Mouse (Mus musculus) frontal cortex, postnatal 25 days (tissue): ENCODE measurements around the gene 1700025G04Rik.
A peak's percentile ranks its signal among the peaks of the same experiment; 100 is the strongest.

Experiments used
- DNase-seq, 2 experiments: peaks; one replicate each; pipeline ENCODE4 v3.0.0; 2022; ENCODE audit warnings: low spot score in 2 of 2

Gene 1700025G04Rik

DNA sequence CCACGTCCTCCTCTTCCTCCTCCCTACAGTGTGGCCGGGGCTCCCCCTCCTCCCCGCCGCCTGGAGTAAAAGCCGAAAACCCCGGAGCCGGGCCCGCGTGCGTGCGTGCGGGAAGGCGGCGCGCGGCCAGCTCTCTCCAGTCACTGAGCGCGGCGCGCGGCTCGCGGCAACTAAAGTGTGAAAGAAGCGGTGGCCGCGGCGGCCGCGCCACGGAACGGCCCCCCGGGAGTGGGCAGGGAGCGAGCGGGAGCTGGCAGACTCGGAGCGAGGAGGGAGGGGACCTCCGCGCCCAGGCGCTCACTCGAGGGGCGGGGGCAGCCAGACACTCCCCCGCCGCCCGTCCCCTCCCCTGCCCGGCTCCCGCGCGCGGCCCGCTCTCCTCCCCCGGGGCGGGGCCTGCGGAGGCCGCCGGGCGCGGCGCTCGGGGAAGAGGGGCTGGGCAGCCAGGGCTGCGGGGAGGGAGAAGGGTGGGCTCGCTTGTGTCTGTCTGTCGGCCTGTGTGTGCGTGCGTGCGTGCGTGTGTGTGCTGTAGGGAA, at the start of gene 1700025G04Rik:
Gene 1700025G04Rik (minus strand): TSS at position 108 of the 536 bp plus-strand sequence.
- peak; percentile 59 to 70 for DNase-seq

DNA sequence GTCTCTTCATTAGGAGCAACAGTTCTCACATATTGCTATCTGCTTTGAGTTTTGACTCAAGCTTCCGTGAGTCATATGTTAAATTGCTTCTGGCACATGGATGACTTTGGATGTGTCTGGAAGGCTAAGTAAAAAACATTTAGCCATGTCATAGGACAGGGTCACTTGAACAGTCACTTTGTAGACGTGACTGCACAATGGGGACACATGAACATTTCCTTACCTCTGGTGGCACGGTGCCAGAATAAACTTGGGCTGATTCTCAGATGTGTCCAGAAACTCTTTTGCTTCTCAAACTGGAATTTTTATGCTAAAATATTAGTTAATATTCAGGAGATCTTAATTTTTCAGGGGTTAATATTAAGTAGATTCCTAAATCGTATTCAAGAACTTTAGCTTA, 49.6 kb upstream of the 1700025G04Rik start:
- DNase-seq = no peak

DNA sequence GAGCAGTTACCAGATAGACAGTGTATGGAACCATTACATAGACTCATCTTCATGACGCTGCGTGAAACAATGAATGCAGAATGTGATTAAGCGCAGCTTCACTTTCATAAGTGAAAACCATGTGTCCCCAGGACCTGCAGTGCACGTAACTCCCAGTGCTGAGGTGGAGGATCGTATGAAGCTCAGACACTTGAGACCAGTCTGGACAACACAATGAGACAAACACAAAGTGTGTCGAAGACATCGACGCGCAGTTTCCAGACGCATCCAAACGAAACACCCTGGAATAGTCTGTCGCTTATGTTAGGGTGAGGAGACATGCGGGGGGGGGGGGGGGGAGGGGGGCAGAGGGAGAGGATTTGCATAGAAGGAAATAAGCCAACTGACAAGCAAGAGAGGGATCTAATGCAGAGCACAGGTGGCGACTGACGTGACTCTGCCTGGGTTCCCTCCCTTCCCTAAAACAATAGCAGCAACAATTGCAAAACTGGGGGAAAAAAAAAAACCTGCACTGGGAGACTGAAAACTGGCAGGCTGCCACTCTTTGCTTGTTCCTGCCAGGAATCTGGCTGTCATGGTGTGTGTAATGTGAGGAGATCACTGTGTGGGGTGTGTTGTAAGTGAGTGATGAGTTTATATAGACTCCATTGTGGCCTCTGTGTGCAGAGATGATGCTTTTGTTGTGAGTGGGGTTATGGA, 40.3 kb upstream of the 1700025G04Rik start:
- peak in 1 of 2 experiments; percentile 11 for DNase-seq

DNA sequence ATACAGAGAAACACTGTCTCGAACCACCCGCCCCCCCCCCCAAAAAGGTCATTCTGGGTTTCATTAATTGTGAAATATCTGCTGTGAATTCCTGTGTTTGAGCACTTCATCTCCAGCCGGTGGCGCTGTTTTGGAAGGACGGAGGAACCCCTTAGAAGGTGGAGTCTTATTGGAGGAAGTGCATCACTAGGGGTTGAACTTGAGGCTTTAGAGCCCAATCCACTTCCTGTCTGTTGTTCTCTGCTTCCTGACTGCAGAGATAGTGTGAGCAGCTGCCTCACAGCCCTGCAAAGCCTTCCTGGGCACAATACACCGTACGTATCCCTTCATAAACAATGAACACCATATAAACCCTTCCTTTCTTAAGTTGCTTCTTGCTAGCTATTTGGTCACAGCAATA, 35.5 kb upstream of the 1700025G04Rik start:
- DNase-seq = no peak

DNA sequence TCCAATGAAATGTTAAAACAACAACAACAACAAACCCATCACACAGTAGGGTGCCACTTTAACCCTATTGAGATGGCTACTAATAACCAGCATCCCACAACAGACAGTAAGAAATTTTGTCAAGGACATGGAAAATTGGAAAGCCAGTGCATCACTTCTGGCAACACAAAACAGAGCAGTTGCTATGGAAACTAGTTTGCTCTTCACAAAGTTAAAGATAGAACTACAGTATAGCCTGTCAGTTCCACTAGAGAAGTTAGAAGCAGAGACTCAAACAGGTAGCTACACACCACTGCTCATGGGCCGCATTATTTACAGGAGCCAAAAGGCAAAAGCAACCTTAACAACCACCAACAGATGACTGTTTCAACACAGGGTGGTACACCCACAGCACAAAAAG, 20.2 kb upstream of the 1700025G04Rik start:
- no peak for DNase-seq

DNA sequence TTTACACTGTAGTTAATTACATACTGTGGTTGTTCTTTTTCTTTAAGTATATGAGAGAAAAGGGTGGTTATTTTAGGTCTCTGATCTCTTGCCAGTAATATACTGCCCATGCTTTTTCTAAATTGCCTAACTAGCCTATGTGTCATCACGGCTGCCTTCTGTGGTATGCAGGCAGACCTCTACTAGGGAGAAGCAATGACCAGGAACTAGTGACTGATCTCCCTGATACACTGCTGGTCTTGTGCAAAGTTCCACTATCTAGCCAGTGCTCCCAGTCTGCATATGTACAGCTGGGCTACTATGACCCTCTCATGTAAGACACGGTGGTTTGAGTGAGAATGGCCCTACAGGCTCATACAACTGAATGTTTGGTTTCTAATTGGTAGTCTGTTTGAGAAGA, 16.2 kb upstream of the 1700025G04Rik start:
- no peak for DNase-seq

DNA sequence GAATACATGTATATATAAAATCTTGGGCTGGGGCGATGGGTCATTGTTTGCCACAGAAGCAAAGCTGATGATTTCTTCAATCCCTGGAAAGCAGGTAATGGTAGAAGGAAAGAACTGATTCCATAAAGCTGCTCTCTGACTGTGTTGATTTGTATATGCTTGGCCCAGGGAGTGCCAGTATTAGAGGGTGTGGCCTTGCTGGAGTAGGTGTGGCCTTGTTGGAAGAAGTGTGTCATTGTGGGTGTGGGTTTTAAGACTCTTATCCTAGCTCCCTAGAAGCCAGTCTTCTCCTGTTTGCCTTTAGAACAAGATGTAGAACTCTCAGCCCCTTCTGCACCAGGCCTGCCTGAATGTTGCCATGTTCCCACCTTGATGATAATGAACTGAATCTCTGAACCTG, 15.3 kb upstream of the 1700025G04Rik start:
- DNase-seq = no peak

DNA sequence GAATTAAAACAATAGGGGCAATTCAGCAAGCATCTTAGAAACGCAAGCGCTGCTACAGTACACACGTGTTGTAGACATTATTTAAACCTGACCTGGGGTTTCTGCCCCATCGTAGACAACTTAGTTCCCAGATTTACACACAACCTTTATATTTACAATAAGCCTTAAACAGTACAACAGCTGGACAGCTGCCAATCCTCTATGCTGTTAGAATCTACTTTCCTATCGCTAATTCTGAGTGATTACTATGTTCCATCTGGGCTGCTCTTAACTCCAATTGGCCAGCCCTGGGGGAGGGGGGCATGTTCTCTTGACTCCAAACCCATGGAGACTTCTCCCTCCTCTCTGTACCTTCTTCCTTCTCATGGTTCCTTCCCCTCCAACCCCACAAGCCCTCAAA, 11.8 kb upstream of the 1700025G04Rik start:
- DNase-seq = no peak

DNA sequence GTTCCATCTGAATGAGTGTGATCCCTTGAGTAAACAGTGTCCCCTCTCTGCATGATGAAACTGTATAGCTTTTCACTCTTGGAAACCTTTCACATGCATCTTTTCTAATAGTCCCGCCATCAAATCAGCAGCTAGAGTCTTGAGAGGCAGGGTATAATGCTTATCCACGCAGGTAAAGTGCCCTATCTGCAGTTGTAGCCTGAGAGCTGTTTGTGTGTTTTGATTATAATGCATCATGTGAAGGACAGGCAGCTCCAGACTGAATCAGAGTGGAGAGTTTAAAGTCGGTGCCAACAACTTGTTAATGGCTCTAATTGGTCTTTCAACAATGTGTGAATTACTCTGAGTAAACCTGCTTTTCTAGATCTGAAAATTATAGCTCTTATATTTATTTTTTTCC, 6.1 kb upstream of the 1700025G04Rik start:
- DNase-seq = no peak

DNA sequence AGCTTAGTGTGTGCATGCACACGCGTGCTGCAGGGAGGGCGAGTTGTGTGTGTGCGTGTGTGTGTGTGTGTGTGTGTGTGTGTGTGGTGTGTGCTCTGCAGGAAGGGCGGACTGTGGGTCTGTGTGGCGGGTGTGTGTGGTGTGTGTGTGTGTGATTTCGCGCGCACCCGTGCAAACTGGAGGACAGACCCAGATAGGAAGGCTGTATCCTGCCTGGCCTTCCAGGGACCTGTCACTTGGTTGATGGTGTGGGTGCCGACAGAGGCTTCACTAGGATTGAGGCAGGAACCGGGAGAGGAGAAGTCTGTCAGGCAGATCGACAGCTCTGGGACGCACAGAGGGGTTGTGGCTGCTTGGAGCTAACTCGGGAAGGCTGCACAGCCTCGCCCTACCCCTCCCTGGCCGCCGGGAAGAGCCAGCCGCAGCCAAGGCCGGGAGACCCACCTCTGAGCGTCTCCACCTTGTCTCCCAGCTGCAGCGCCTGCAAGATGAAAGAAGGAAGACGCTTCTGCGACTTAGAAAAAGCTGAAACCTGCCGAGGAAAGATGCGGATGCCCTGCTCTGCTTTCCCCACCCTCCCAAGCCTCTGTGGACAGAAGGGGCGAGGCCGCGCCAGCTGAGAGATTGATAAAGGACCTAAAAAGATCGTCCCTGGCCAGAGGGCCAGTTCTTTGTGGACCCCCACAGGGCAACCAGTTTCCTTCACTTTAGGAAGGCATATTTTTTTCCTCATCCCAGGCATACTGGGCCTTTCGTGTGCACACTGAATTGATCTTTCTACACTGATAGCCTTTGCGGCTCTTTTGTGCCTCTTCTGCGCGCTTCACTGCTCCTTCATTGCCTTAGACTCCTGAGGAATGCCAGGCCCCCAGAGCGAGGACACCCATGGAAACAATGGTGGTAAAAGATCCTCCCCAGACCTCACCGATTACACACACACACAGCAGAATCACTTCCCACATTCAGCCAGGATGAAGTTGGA, 930 bp upstream of the 1700025G04Rik start:
- peak; percentile 21 to 36 for DNase-seq

DNA sequence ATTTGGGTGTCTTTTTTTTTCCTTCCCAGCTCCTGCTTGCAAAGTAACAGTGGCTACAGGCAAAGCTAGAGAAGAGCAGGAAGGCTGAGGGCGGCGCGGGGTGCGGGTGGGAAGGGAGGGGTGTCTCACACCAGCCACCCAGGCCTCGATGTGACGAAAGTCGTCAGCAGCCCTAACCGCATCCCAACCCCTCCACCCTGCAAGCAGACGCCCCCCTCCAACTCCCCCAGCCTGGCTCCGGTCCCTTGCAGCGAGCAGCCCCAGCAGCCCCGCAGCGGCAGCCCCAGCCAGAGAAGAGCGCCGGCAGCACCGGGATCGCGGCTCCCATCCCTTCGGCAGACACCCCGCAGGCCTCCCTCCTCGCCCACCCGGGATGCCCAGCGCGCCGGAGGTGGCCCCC, 399 bp downstream of the 1700025G04Rik start:
- DNase-seq = peak; percentile 14 to 21

DNA sequence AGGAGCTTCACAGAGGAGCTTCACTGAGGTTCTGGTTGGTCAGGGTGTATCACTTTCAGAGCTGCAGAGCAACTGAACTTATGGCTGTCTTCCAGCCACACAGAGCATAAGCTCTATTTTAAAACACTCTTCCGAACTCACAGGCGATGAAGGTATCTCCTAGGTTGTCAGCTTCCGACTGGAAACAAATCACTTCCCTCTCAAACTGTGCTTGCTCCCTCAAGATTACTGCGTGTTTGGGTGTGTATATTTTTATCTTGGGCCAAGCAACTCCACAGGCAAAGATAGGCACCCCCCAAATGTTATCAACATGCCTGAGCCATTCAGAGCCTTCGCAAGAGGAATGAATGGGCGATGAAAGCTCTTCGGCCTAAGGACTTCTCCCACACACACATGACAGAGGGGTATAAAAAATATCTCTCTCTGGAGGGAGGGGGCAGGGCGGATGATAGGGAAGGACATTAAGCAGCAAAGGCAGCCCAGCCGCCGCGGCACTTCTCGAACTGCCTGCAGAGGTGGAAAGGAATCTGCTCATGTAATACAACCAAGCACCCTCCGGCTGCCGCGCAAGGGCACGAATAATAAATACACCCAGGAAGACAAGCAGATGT, 1.0 kb downstream of the 1700025G04Rik start:
- peak; percentile 45 to 50 for DNase-seq

DNA sequence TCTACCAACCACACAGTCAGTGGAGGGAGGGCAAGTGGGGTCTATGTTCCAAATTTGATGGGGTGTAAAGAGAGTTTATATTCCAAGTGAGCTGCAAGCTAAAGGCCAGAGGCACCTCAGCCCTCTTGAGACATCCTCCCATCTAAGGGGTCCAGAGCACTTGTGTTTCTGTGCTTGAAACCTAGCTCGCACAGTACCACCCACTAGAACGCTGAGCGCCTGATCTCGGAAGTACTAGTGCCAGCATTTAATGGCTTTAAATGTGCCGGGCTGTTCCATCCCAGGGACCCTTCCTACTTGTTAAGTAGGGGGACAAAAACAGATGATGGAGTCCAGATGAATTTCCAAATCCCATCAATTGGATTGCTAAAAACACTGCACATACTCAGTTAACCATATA, 1.9 kb downstream of the 1700025G04Rik start:
- no peak for DNase-seq

DNA sequence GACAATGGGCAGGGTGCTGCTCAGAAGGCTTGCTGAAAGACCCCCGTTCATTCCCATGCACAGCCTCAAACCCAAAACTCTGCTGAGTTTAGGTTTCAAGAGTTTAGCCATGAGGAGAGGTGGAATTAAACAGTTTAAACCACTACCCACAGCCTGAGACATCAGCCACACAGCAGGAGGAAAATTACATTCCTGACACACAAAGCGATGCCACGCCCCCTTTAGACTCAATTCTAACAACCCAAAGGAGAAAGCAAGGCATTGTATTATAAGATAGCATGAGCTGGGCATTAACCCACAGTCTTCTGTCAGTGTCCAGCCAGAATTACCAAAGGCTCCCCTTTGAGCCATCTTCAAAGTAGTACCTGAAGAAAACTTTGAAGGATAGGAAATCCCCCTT, 3.0 kb downstream of the 1700025G04Rik start:
- DNase-seq = no peak

DNA sequence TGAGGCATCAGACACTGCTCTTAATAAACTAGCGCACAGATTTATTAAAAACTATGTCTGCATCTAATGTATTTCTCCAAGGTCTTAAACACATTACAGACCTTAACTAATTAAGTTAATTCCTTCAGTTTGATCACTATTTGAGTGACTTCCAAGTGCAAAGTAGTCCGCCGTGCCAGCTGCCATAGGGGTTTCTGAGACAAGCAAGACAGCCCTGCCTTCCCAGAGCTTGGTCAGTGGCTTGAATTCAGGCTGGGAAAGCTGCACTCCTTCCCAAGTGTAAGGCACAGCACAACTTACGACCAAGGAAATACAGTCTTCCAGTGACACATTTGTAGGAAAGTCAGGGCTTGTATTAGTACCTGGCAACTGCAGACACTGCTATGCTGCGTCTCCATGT, 4.4 kb downstream of the 1700025G04Rik start:
- DNase-seq = no peak

DNA sequence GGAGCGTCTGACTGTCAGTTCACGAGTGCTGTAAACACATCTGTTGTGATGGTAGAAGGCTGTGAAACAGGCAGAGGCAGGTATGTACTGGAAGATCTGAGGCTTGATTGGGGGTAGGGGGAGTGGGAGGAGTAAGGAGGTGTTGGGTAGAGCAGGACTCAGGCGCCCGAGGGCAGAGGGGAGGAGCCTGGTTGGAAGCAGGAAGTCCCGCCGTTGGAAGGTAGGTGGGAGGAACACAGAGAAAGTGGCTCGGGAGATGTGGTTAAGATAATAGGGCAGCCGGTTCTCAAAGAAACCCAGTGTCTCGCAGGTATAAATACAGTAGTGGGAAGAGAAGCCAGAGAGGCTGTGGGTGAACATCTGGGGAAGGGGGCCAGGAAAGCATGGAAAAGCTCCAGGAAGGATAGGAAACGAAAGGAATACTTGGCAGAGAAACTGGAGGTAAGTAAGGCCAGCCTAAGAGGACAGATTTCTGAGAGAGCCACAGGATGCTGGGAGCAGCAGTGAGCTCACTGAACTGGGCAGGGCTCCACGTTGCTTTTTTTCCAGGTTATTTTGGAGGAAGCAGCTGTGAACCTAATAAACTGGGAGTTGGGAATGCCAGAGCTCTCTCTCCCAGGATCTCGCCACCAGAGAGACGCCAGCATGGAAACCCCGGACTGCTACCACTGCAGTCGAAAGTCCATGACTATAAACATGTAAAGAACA, 5.1 kb downstream of the 1700025G04Rik start:
- no peak for DNase-seq

DNA sequence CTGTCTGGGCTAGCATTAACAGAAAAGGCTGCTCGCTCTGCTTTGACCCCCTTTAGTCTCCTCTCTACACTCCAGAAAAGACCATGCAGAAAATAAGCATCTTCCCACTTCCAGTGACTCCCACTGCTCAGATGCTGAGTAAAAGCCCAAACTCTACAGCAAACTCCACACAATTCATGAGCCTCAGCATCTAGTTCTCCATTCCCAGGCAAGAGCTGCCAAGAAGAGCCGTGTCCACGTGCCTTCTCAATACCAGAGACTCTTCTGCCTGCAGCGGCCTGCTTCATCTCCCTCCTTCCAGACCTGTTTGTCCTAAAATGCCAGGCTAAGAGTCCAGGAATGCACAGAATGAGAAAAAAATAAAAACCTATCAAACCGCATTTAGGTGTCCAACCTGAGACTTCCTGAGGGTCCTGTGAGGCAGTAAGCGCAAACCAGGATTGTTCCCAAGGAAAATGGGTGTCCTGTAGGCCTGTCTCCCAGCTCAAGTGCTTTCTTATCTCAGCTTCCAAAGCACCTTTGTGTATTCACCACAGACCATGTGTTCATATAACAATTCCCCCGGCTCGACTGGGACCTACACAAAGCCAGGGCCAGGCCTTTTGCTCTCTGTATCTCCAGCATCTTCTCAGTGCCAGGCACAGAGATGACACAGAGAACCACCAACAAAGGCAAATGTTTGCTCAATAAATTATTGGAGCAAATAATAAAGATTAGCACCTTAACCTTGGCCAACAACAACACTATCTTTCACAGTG, 7.8 kb downstream of the 1700025G04Rik start:
- DNase-seq = no peak

DNA sequence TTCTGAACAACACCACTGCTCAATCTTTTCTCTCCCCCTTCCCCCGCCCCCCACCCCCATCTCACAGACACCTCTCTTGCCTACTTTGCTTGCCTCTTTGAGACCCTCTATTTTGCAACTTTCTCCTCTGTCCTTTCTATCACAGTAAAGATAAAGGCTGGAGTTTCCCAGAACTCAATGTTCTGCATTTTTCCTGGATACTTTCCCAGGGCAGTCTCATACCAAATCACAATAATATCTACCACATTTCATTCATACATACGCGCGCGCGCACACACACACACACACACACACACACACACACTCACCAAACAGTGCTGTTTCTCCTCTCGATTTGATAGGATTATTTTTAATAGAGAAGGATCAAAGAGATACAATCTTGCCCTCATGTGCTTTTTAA, 8.8 kb downstream of the 1700025G04Rik start:
- no peak for DNase-seq

DNA sequence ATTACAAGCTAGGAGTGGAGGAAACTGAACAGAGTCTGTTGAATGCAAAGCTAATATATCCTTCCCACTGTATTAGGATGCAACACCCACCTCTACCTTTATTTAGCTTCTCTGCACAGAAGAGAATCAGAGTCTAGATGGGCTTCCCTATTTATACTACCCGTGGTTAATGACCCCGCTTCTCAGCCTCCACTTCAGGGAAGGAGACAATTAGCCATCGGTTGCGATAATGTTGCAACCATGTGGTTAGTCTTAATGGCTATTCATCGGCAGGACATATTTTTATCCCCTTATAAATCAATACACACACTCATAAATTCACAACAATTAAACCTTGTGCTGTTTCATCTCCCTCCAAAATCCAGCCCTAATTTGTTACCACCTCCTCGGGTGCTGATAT, 9.7 kb downstream of the 1700025G04Rik start:
- DNase-seq = no peak

DNA sequence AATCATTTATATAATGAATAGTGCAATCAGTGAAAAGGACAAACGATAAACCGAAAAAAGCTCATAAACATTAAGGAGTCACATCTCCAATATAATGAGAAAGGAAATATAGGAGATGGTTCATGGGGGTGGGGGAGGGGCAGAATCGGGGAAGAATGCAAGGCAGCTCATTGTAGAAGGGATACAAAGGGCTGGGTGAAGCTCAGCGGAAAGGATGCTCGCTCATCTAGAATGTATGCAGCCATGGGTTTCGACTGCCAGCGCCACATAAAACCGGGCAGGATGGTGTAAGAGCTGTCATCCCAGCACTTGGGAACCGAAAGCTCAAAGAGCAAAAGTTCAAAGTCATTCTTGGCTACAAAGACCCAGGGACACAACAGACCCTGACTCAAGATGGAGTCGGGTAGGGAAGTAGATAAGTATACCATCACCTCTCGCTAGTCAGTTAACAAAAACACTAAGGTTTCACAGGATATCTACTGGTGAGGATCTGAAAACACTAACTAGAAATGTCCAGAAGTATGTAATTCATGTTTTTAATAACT, 12.7 kb downstream of the 1700025G04Rik start:
- DNase-seq = no peak
